Mouse (Mus musculus): ENCODE measurements around the gene Hfe. TPM values are rescaled to one million over a fixed set of nuclear protein-coding genes. Genes with fewer than 3 reads are reported as not detected.
"Not testable (repeated sequence)": the region's sequence is repeated elsewhere in the genome, so short reads cannot be mapped to it uniquely, and the experiment has no call there.

The Hfe gene
- polyA plus RNA-seq, 2 experiments, result 3.4 to 10.8 TPM

- peak; percentile 94 to 97 (median 95) for DNase-seq (ENCODE audit: low read depth in 3 of 3, low spot score in 3 of 3)
- Histone ChIP-seq H3K9ac (replicated peaks) (peak within 1 kb of the TSS; percentile 88), H3K4me3 (ENCODE audit: insufficient read depth in 1 of 2, low read depth in 2 of 2, low read length in 2 of 2) (peak within 1 kb of the TSS; percentile 55 to 56), H3K9me3 (ENCODE audit: control insufficient read depth, low read length) (no peaks in the 10 kb centered on the region), H3K36me3 (replicated peaks; ENCODE audit: control insufficient read depth, insufficient read depth, low read depth) (no peaks in the 10 kb centered on the region), H3K4me2 (ENCODE audit: low read depth) (peak within 1 kb of the TSS; percentile 88), H3K27ac (peak within 1 kb of the TSS; percentile 99), H3K4me1 (replicated peaks; ENCODE audit: control insufficient read depth in 2 of 2, insufficient read depth in 2 of 2, low read length in 1 of 2) (peaks cover 25 to 28% of the 10 kb centered on the region in 2 experiments), H3K27me3 (ENCODE audit: control insufficient read depth, insufficient read depth, low read length) (no peaks in the 10 kb centered on the region)
- 0% methylated on average over 17 of the region's 22 CpGs for WGBS (ENCODE audit: insufficient replicate concordance)
- no peak; the same call in 1 of the 2 replicates for TF ChIP-seq CTCF (IDR thresholded peaks at IDR 0.05; ENCODE audit: low read depth)
- peak; percentile 89 for TF ChIP-seq EP300 (IDR thresholded peaks at IDR 0.05; ENCODE audit: low read depth)
- peak; percentile 63 for ATAC-seq (ENCODE audit: insufficient read depth)
Measured at GRCm38 (mm10) chr13:23756790-23757189, 46.1 kb upstream of the Hfe start, which contains the start of gene Hist1h4b. Gene Hist1h4b (plus strand): TSS chr13:23757013.

- no peak for DNase-seq (ENCODE audit: low read depth in 3 of 3, low spot score in 3 of 3)
- Histone ChIP-seq H3K9ac (replicated peaks) (peak overlapping the region; percentile 27; the same call in 1 of the 2 replicates), H3K27ac (peak overlapping the region; percentile 76)
Measured at GRCm38 (mm10) chr13:23755000-23755399, 44.3 kb upstream of the Hfe start.

GRCm38 (mm10) chr13:23753314-23754078 is 42.8 kb upstream of the Hfe start:
- Histone ChIP-seq H3K27me3 (ENCODE audit: control insufficient read depth, insufficient read depth, low read length) (no peaks in the 10 kb centered on the region), H3K9me3 (ENCODE audit: control insufficient read depth, low read length) (no peaks in the 10 kb centered on the region), H3K4me2 (ENCODE audit: low read depth) (peak overlapping the region; percentile 78), H3K4me3 (ENCODE audit: insufficient read depth in 1 of 2, low read depth in 2 of 2, low read length in 2 of 2) (peak overlapping the region; percentile 61 to 64; a peak in 3 of 4 replicates), H3K4me1 (replicated peaks; ENCODE audit: control insufficient read depth in 2 of 2, insufficient read depth in 2 of 2, low read length in 1 of 2) (peaks cover 22 to 26% of the 10 kb centered on the region in 2 experiments), H3K9ac (replicated peaks) (peak overlapping the region; percentile 96), H3K36me3 (replicated peaks; ENCODE audit: control insufficient read depth, insufficient read depth, low read depth) (no peaks in the 10 kb centered on the region), H3K27ac (peak overlapping the region; percentile 99)
- 46% methylated on average over 4 of the region's 4 CpGs for WGBS (ENCODE audit: insufficient replicate concordance)
- ATAC-seq (ENCODE audit: insufficient read depth) (no peak), DNase-seq (ENCODE audit: low read depth in 3 of 3, low spot score in 3 of 3) (no peak)
- no peak for TF ChIP-seq CTCF (IDR thresholded peaks at IDR 0.05; ENCODE audit: low read depth)
- TF ChIP-seq EP300 (IDR thresholded peaks at IDR 0.05; ENCODE audit: low read depth), result no peak

More at GRCm38 (mm10) chr13:23755000-23755399, 44.3 kb upstream of the Hfe start:
- H3K4me1 ChIP-seq (replicated peaks; ENCODE audit: control insufficient read depth in 2 of 2, insufficient read depth in 2 of 2, low read length in 1 of 2), result peaks cover 25 to 27% of the 10 kb centered on the region in 2 experiments
- H3K4me3 ChIP-seq (ENCODE audit: insufficient read depth in 1 of 2, low read depth in 2 of 2, low read length in 2 of 2), result no peak overlapping the region
- no peak overlapping the region for H3K4me2 ChIP-seq (ENCODE audit: low read depth)
- no peaks in the 10 kb centered on the region for H3K27me3 ChIP-seq (ENCODE audit: control insufficient read depth, insufficient read depth, low read length)
- TF ChIP-seq CTCF (IDR thresholded peaks at IDR 0.05; ENCODE audit: low read depth) (no peak), EP300 (IDR thresholded peaks at IDR 0.05; ENCODE audit: low read depth) (no peak)
- no peak for ATAC-seq (ENCODE audit: insufficient read depth)
- no peaks in the 10 kb centered on the region for H3K9me3 ChIP-seq (ENCODE audit: control insufficient read depth, low read length)
- no peaks in the 10 kb centered on the region for H3K36me3 ChIP-seq (replicated peaks; ENCODE audit: control insufficient read depth, insufficient read depth, low read depth)

- no peak for DNase-seq (ENCODE audit: low read depth in 3 of 3, low spot score in 3 of 3)
- no peak for ATAC-seq (ENCODE audit: insufficient read depth)
- TF ChIP-seq CTCF (IDR thresholded peaks at IDR 0.05; ENCODE audit: low read depth) (no peak), EP300 (IDR thresholded peaks at IDR 0.05; ENCODE audit: low read depth) (no peak)
- 3% methylated on average over 6 of the region's 6 CpGs for WGBS (ENCODE audit: insufficient replicate concordance)
- Histone ChIP-seq H3K36me3 (replicated peaks; ENCODE audit: control insufficient read depth, insufficient read depth, low read depth) (no peaks in the 10 kb centered on the region), H3K4me3 (ENCODE audit: insufficient read depth in 1 of 2, low read depth in 2 of 2, low read length in 2 of 2) (peak overlapping the region; percentile 61 to 64), H3K9ac (replicated peaks) (peak overlapping the region; percentile 96), H3K27me3 (ENCODE audit: control insufficient read depth, insufficient read depth, low read length) (no peaks in the 10 kb centered on the region), H3K4me2 (ENCODE audit: low read depth) (peak overlapping the region; percentile 78), H3K27ac (peak overlapping the region; percentile 99), H3K9me3 (ENCODE audit: control insufficient read depth, low read length) (no peaks in the 10 kb centered on the region), H3K4me1 (replicated peaks; ENCODE audit: control insufficient read depth in 2 of 2, insufficient read depth in 2 of 2, low read length in 1 of 2) (peaks cover 29 to 31% of the 10 kb centered on the region in 2 experiments)
Measured at GRCm38 (mm10) chr13:23752742-23753172, 42.1 kb upstream of the Hfe start.

DNA sequence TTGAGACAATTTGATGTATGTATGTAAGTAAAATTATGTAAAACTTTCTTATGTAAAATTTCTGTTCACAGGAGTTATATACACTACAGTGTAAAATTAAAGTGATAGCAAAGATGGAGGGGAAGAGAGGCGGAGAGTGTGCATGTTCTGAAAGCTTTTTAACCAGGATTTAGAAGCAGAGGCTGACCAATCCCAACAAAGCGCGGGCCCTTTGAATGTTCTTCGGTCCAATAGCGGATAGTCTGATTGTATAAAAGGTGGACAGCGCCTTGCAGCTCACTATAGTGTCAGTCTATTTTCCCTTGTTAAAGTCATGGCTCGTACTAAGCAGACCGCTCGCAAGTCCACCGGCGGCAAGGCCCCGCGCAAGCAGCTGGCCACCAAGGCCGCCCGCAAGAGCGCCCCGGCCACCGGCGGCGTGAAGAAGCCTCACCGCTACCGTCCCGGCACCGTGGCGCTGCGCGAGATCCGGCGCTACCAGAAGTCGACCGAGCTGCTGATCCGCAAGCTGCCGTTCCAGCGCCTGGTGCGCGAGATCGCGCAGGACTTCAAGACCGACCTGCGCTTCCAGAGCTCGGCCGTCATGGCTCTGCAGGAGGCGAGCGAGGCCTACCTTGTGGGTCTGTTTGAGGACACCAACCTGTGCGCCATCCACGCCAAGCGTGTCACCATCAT is 41.5 kb upstream of the Hfe start, which contains the start of gene Hist1h3b:
Hist1h3b (plus strand) TSS at position 201 of the 675 bp plus-strand sequence.
- H3K27ac ChIP-seq, result peak within 1 kb of the TSS; percentile 99
- DNase-seq (ENCODE audit: low read depth in 3 of 3, low spot score in 3 of 3) (peak; percentile 96 to 98 (median 96)), ATAC-seq (ENCODE audit: insufficient read depth) (peak; percentile 73)
- peak within 1 kb of the TSS; percentile 78 for H3K4me2 ChIP-seq (ENCODE audit: low read depth)
- not testable (repeated sequence) for H3K36me3 ChIP-seq (replicated peaks; ENCODE audit: control insufficient read depth, insufficient read depth, low read depth); H3K27me3 ChIP-seq (ENCODE audit: control insufficient read depth, insufficient read depth, low read length); H3K9me3 ChIP-seq (ENCODE audit: control insufficient read depth, low read length)
- WGBS (ENCODE audit: insufficient replicate concordance), result 1% methylated on average over 18 of the region's 47 CpGs
- peaks cover 29 to 30% of the 10 kb centered on the region in 2 experiments for H3K4me1 ChIP-seq (replicated peaks; ENCODE audit: control insufficient read depth in 2 of 2, insufficient read depth in 2 of 2, low read length in 1 of 2)
- H3K4me3 ChIP-seq (ENCODE audit: insufficient read depth in 1 of 2, low read depth in 2 of 2, low read length in 2 of 2), result peak within 1 kb of the TSS; percentile 61 to 64
- peak within 1 kb of the TSS; percentile 96 for H3K9ac ChIP-seq (replicated peaks)
- TF ChIP-seq EP300 (IDR thresholded peaks at IDR 0.05; ENCODE audit: low read depth), result peak; percentile 41

Data from liver, embryonic 14.5 days (tissue).